Mouse (Mus musculus): Measurements from ENCODE around the gene Kcnk12.

The Kcnk12 gene

GRCm38 (mm10) chr17:87696814-87697213, 101.0 kb downstream of the Kcnk12 start:
- DNase-seq = no peak

GRCm38 (mm10) chr17:87695874-87696465, 101.8 kb downstream of the Kcnk12 start:
- DNase-seq = no peak
